Mouse (Mus musculus) heart, embryonic 16.5 days (tissue): ENCODE data around the gene Psmb4. TPM values are rescaled to one million over a fixed set of nuclear protein-coding genes. Genes with fewer than 3 reads are reported as not detected.

Source experiments
- ATAC-seq: fragments of 200-750 bp; cut with Nextera tagmentation; replicated peaks from 2 replicates; pipeline ENCODE4 v1.8.0; 2017; ENCODE audit warnings: moderate number of reproducible peaks; ENCODE audit not compliant: insufficient read depth, low FRiP score; ENCODE audit errors: extremely low read depth
- H3K27ac ChIP-seq: fragments of 300-500 bp; sonication (generic); 2 replicates; pipeline ENCODE4 v1.5.1; 2014; ENCODE audit warnings: mild to moderate bottlenecking, low read length, control low read depth, moderate library complexity
- H3K27me3 ChIP-seq: fragments of 300-500 bp; sonication (generic); 2 replicates; pipeline ENCODE4 v1.6.1; 2014; ENCODE audit warnings: low read length, mixed read lengths; ENCODE audit not compliant: control insufficient read depth, insufficient read depth
- H3K36me3 ChIP-seq: fragments of 300-500 bp; sonication (generic); 2 replicates; pipeline ENCODE4 v1.6.1; 2014; ENCODE audit not compliant: control insufficient read depth, insufficient read depth
- H3K4me1 ChIP-seq: fragments of 300-500 bp; sonication (generic); 2 replicates; pipeline ENCODE4 v1.6.1; 2014; ENCODE audit warnings: low read length, mixed read lengths; ENCODE audit not compliant: control insufficient read depth, insufficient read depth
- H3K4me2 ChIP-seq: fragments of 300-500 bp; sonication (generic); 2 replicates; pipeline ENCODE4 v1.6.1; 2014; ENCODE audit warnings: low read depth, mild to moderate bottlenecking, control low read depth, low read length
- H3K4me3 ChIP-seq: fragments of 300-500 bp; sonication (generic); 2 replicates; pipeline ENCODE4 v1.5.1; 2014; ENCODE audit warnings: mild to moderate bottlenecking, control low read depth, low read length
- H3K9ac ChIP-seq: fragments of 300-500 bp; sonication (generic); 2 replicates; pipeline ENCODE4 v1.6.1; 2014; ENCODE audit warnings: low read length, control low read depth
- H3K9me3 ChIP-seq: fragments of 300-500 bp; sonication (generic); replicated peaks from 2 replicates; pipeline ENCODE4 v1.6.1; 2016; ENCODE audit warnings: low read length; ENCODE audit not compliant: control insufficient read depth
- WGBS: fragments of 180-500 bp; shearing (Covaris S2); extraction: QIAGEN DNeasy Blood & Tissue Kit; methylation state at CpG from one replicate; pipeline ENCODE4 v1.1.7; 2014; 5-methylcytosine and 5-hydroxymethylcytosine counted together
- polyA plus RNA-seq: library from polyadenylated mRNA; unstranded; fragments of >200 nt; fragmentation: Nextera tagmentation; extraction: Ambion mirVana; gene quantifications from 2 replicates; pipeline ENCODE4 v1.2.1, GENCODE M21; 2015

Gene Psmb4
- polyA plus RNA-seq, 1 experiment from 2014 or later, result 299 TPM

DNA sequence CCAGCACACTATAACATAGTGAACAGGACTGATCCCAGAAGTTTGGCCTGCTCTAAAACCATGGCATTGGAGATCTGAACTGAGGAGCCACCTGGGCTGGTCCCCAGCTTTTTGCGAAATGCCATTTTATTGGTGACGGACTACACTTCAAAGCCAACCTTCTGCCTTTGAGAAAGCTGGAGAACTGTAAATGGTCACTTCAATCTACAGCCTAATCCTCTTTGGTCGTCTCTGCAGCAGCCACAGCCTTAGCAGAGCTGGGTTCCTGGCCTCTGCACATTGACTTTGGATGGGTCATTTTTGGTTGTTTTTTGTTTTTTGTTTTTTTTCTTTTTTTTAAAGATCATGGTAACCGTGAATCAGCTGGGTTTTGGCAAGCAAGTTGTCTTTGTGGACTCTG lies 4.9 kb downstream of the Psmb4 start:
- WGBS, result 79% methylated on average over 4 of the region's 4 CpGs
- Histone ChIP-seq H3K4me1 (peaks cover 10% of the 10 kb centered on the region), H3K4me3 (no peak overlapping the region), H3K9me3 (no peaks in the 10 kb centered on the region), H3K9ac (no peak overlapping the region), H3K36me3 (peaks cover 60% of the 10 kb centered on the region), H3K4me2 (no peak overlapping the region), H3K27ac (no peak overlapping the region), H3K27me3 (no peaks in the 10 kb centered on the region)
- no peak for ATAC-seq

DNA sequence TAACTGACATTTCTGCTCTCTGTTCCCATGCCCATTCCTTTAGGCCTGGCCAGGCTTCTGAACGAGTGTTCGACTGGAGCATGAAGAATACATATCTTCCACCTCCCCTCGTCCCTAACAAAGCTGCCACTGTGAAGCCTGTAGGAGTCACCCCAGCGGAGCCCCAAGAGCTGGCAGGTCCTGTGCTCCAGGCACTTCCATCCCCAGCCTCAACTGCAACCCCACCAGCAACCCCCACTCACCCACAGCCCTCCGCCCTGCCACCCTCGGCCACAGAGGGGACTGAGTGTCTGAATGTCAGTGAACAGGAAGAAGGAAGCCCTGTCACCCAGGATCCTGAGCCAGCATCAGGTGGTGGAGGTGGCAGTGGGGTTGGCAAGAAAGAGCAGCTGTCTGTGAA lies 8.1 kb downstream of the Psmb4 start:
- H3K9ac ChIP-seq, result no peak overlapping the region
- no peak for ATAC-seq
- H3K36me3 ChIP-seq, result peaks cover 73% of the 10 kb centered on the region
- no peaks in the 10 kb centered on the region for H3K9me3 ChIP-seq
- WGBS, result 79% methylated on average over 6 of the region's 6 CpGs
- H3K4me1 ChIP-seq, result no peaks in the 10 kb centered on the region
- no peak overlapping the region for H3K4me3 ChIP-seq
- H3K4me2 ChIP-seq, result no peak overlapping the region
- H3K27ac ChIP-seq, result no peak overlapping the region
- H3K27me3 ChIP-seq, result no peaks in the 10 kb centered on the region

DNA sequence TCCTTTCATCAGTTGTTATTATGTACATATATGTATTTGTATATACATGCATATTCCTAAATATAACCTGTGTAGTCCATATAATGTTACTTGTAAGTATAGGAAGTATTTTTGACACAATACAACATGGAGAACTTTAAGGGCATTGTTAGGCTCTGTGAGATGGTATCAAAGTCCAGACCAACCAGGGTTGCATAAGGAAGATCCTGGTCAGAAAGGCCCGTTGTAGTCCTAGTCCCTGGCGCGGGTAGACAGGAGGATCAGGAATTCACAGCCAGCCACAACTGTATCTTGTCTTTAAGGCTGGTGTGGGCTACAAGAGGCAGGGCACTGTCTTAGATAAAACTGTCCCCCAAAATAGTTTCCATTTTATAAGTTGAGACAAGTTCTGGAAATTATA lies 17.8 kb downstream of the Psmb4 start:
- Histone ChIP-seq H3K4me3 (no peak overlapping the region), H3K9me3 (no peaks in the 10 kb centered on the region), H3K4me1 (no peaks in the 10 kb centered on the region), H3K27ac (no peak overlapping the region), H3K9ac (no peak overlapping the region), H3K27me3 (no peaks in the 10 kb centered on the region), H3K4me2 (no peak overlapping the region), H3K36me3 (peaks cover 59% of the 10 kb centered on the region)
- WGBS, result 85% methylated on average over 3 of the region's 3 CpGs
- ATAC-seq, result no peak

DNA sequence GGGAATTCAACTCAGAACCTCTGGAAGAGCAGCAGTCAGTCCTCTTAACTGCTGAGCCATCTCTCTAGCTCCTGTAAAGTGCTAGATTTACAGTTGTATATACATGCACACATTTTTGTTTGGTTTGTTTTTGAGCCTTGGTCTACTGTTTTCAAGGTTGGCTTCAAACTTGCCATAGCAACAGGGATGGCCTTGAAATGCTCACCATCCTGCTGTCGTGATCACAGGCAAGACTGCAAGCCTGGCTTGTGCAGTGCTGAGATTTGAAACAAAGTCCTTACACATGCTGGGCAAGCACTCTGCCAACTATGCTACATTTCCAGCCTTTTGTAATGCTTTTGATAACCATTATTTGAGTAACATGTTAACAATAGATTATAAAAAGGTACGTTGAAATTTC lies 27.3 kb downstream of the Psmb4 start:
- 83% methylated on average over 2 of the region's 2 CpGs for whole genome bisulfite sequencing
- H3K4me1 ChIP-seq, result no peaks in the 10 kb centered on the region
- no peak overlapping the region for H3K9ac ChIP-seq
- no peak for ATAC-seq
- no peak overlapping the region for H3K4me2 ChIP-seq
- no peaks in the 10 kb centered on the region for H3K27me3 ChIP-seq
- no peaks in the 10 kb centered on the region for H3K9me3 ChIP-seq
- H3K36me3 ChIP-seq, result peaks cover 54% of the 10 kb centered on the region
- no peak overlapping the region for H3K4me3 ChIP-seq
- H3K27ac ChIP-seq, result no peak overlapping the region

DNA sequence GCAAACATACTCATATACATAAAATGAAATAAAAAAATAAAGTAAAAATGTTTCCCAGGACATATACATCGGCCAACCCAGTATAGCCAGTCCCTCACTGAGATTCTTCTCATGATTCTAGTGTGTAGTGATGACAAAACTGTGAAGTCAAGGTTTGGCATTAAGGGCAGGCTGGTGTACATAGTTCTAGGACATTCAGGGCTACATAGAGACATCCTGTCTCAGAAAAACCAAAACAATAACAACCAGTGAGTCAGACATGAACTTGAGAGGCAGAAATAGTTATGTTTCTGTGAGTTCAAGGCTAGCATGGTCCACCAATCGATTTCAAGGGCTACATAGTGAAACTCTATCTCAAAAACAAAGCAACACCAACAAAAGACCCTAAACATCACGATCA lies 34.5 kb downstream of the Psmb4 start:
- no peaks in the 10 kb centered on the region for H3K9me3 ChIP-seq
- ATAC-seq, result no peak
- WGBS, result 85% methylated on average over 3 of the region's 3 CpGs

GRCm38 (mm10) chr3:94851731-94852130 lies 35.0 kb downstream of the Psmb4 start:
- 47% methylated on average over 3 of the region's 3 CpGs for WGBS
- no peak overlapping the region for H3K27ac ChIP-seq
- H3K36me3 ChIP-seq, result peaks cover 19% of the 10 kb centered on the region
- ATAC-seq, result no peak
- H3K9me3 ChIP-seq, result no peaks in the 10 kb centered on the region
- no peak overlapping the region for H3K4me2 ChIP-seq
- H3K4me3 ChIP-seq, result no peak overlapping the region
- no peaks in the 10 kb centered on the region for H3K27me3 ChIP-seq
- H3K9ac ChIP-seq, result no peak overlapping the region
- peaks cover 11% of the 10 kb centered on the region for H3K4me1 ChIP-seq

More for the DNA sequence above, 34.5 kb downstream of the Psmb4 start:
- Histone ChIP-seq H3K4me2 (no peak overlapping the region), H3K36me3 (peaks cover 24% of the 10 kb centered on the region), H3K27me3 (no peaks in the 10 kb centered on the region), H3K27ac (no peak overlapping the region), H3K9ac (no peak overlapping the region), H3K4me3 (no peak overlapping the region), H3K4me1 (peaks cover 11% of the 10 kb centered on the region)

DNA sequence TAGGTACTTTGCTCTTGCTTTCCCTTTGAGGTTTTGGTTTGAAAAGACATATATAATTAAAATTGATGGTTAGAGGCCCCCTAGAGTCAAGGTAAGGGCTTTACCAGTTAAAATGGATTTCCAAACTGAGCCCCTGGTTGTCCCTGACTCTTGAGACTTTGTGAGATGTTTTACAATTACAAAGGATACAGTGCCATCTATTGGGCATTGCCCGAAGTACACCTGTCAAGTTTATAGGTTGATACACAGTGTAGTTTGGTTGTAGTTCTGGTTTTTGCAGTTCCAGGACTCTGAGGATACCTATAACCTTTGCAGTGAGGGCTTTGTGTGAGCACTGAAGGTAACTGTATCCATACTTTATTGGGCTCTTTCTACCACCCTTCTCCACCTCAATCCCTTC lies 37.4 kb downstream of the Psmb4 start:
- no peak overlapping the region for H3K4me2 ChIP-seq
- H3K27ac ChIP-seq, result no peak overlapping the region
- H3K27me3 ChIP-seq, result no peaks in the 10 kb centered on the region
- ATAC-seq, result 0 out of 2 replicates have a peak, but pooled peaks have one; percentile 17
- no peak overlapping the region for H3K4me3 ChIP-seq
- WGBS, result 10% methylated on average over 1 of the region's 1 CpGs
- H3K4me1 ChIP-seq, result peaks cover 17% of the 10 kb centered on the region
- no peaks in the 10 kb centered on the region for H3K9me3 ChIP-seq
- H3K9ac ChIP-seq, result no peak overlapping the region
- peaks cover 3% of the 10 kb centered on the region; the same call in 1 of the 2 replicates for H3K36me3 ChIP-seq

- H3K9me3 ChIP-seq, result no peaks in the 10 kb centered on the region
- no peak overlapping the region for H3K9ac ChIP-seq
- no peaks in the 10 kb centered on the region for H3K36me3 ChIP-seq
- H3K4me1 ChIP-seq, result peaks cover 15% of the 10 kb centered on the region
- no peak for ATAC-seq
- H3K4me3 ChIP-seq, result no peak overlapping the region
- H3K27me3 ChIP-seq, result no peaks in the 10 kb centered on the region
- H3K27ac ChIP-seq, result no peak overlapping the region
- WGBS, result 90% methylated on average over 2 of the region's 2 CpGs
- H3K4me2 ChIP-seq, result no peak overlapping the region
These were observed 39.4 kb downstream of the Psmb4 start for GRCm38 (mm10) chr3:94847382-94847781.

- Histone ChIP-seq H3K36me3 (no peaks in the 10 kb centered on the region), H3K4me3 (peak overlapping the region; percentile 80), H3K4me2 (peak overlapping the region; percentile 91), H3K27me3 (no peaks in the 10 kb centered on the region), H3K4me1 (peaks cover 17% of the 10 kb centered on the region), H3K9me3 (no peaks in the 10 kb centered on the region), H3K27ac (peak overlapping the region; percentile 95; the same call in 1 of the 2 replicates), H3K9ac (no peak overlapping the region; the same call in 1 of the 2 replicates)
- WGBS, result 61% methylated on average over 5 of the region's 5 CpGs
- ATAC-seq, result no peak
These were observed 47.7 kb downstream of the Psmb4 start for GRCm38 (mm10) chr3:94839101-94839500.
